Mouse (Mus musculus) lung, postnatal 10 days (tissue): ENCODE results near the gene Psmd2.
"Not testable (repeated sequence)": the region's sequence is repeated elsewhere in the genome, so short reads cannot be mapped to it uniquely, and the experiment has no call there.

Experiments used
- DNase-seq: peaks from one replicate; pipeline ENCODE4 v3.0.0; 2021

Psmd2 gene

DNA sequence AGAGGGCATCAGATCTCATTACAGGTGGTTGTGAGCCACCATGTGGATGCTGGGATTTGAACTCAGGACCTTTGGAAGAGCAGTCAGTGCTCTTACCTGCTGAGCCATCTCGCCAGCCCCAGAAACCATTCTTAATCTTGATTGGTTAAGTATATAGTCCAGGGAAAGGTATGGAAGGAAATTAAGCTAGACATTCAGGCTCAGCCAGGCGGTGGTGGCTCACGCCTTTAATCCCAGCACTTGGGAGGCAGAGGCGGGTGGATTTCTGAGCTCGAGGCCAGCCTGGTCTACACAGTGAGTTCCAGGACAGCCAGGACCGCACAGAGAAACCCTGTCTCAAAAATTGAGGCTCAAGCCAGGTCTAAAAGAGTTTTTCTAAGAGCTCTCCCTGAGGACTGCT lies 16.6 kb downstream of the Psmd2 start, which contains the start of gene Eif4g1:
TSS of gene Eif4g1 (plus strand) at position 301 of the 400 bp plus-strand sequence.
- not testable (repeated sequence) for DNase-seq

DNA sequence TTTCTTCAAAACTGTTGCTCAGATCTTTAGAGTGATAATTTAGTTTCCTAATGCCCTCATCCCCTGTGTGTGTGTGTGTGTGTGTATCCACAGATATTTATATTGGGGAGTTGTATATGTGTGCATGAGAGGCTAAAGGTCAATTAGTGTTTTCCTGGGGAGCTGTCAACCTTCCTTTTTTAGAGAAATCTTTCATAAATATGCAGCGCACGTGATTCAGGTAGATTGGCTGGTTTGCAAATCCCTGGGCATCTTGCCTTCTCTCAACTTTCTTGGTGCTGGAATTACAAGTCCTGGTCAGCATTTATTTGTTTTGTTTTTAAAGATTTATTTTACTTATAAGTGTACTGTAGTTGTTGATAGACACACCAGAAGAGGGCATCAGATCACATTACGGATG lies 18.8 kb downstream of the Psmd2 start:
- no peak for DNase-seq

GRCm38 (mm10) chr16:20671886-20672285 lies 20.4 kb downstream of the Psmd2 start:
- no peak for DNase-seq

- DNase-seq: peak; percentile 98
Measured at GRCm38 (mm10) chr16:20672500-20672902, 21.0 kb downstream of the Psmd2 start.

GRCm38 (mm10) chr16:20672965-20673705 lies 21.7 kb downstream of the Psmd2 start:
- DNase-seq: peak; percentile 81

- peak; percentile 30 for DNase-seq
Measured at GRCm38 (mm10) chr16:20673706-20674303, 22.4 kb downstream of the Psmd2 start.

GRCm38 (mm10) chr16:20675213-20675612 lies 23.8 kb downstream of the Psmd2 start:
- DNase-seq: no peak

DNA sequence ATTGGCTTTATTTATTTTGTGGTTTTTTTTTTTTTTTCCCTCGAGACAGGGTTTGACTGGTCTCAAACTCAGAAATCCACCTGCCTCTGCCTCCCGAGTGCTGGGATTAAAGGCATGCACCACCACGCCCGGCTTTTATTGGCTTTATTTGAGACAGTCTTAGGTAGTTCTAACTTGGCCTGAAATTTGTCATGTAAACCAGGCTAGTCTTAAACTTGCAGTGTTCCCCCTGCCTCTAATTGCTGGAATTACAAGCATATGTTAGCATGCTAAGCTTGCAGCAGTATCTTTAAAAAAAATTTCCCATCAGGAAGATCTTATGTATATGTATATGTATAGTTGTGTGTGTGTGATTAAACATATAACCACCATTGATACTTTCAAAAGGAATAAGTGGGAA lies 25.2 kb downstream of the Psmd2 start:
- DNase-seq: no peak

DNA sequence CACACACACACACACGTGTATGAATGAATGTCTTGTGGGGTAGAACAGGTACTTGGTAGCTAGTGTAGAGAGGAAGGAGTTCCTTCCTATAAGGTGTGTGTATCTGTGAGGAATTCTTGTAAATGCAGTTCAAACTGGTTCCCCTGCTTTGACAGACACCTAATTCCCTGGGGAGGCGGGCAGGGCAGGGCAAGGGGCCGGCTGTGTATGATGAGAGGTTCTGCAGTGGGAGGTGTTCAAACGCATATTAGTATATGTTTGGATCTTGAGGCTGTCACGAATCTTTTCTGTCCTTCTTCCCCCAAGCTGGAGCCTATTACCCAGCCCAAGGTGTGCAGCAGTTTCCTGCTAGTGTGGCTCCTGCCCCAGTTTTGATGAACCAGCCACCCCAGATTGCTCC lies 25.9 kb downstream of the Psmd2 start:
- DNase-seq: no peak

- peak; percentile 93 for DNase-seq
Measured at GRCm38 (mm10) chr16:20677974-20678675, 26.7 kb downstream of the Psmd2 start.

GRCm38 (mm10) chr16:20690774-20691173 lies 39.3 kb downstream of the Psmd2 start:
- no peak for DNase-seq

GRCm38 (mm10) chr16:20691617-20692016 lies 40.2 kb downstream of the Psmd2 start:
- DNase-seq: no peak

- no peak for DNase-seq
Measured at GRCm38 (mm10) chr16:20692241-20692965, 41.0 kb downstream of the Psmd2 start.

- DNase-seq: peak; percentile 95
Measured at GRCm38 (mm10) chr16:20693111-20693701, 41.8 kb downstream of the Psmd2 start, which contains the start of gene Fam131a. TSS of gene Fam131a (plus strand) at chr16:20693241.

DNA sequence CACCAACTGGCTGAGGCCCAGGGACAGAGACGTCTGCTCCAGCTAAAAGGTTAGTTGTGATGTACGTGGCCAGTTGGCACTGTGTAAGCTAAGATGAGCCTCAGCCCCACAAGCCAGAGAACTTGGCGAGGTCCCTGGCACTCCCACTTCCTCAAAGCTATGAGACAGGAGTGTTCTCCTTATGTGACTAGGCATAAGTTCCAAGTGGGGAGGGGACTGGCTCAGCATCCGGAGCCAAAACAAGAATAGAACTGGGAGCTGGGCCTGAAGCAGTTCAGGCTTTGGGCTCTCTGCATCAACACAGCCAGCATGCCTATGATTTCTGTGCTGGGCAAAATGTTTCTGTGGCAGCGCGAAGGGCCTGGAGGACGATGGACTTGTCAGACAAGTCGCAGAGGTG lies 43.3 kb downstream of the Psmd2 start:
- DNase-seq: peak; percentile 70

DNA sequence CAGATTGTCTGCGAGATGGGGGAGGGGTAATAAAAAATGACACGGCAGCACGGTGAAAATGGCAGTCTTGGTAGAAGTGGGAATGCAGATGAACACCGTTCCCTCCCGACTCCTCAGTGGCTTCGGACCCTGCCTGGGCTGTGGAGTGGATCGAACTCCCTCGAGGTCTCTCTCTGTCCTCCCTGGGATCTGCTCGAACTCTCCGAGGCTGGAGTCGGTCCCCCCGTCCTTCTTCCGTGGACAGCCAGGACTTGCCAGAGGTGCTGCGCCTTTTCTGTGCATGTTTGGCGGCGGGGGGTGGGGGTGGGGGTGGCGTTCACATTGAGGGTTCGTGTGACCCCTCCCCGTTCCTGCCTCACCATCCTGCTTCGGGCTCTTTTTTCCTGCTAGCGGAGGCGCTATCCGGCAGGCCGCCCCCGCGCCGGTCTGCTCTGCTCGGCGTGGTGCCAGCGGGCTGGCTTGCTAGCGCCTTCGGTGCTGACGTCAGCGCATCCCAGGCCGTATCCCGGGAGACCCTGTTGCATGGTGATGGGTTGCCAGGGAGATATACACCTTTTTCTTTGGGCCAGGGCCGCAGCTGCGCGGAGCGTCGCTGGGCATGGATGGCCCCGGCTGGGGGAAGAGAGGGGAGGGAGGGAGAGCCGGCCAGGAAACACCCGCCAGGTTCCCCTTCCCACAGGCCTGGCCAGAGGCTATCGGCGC lies 44.3 kb downstream of the Psmd2 start:
- peak; percentile 88 for DNase-seq

- no peak for DNase-seq
Measured at GRCm38 (mm10) chr16:20699266-20699665, 47.8 kb downstream of the Psmd2 start.

DNA sequence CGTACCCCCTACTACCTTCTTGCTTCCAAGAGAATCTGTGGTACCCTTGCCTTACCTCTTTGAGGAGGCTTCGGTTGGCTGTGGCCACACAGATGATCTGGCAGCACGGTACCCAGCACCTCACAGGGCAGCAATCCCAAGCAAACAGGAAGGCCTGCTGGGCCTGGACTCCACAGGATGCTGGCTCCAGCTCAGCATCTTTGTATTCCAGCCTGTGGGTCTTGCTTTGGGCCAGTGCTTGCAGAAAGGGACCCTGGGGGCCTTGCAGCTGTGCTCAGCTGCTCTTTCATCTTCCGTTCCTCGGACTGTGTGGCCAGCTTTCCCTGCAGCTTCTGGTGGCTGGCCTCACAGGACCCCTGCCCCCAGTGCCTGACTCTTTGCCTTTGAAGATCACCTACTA lies 48.6 kb downstream of the Psmd2 start:
- DNase-seq: no peak

- DNase-seq: no peak
Measured at GRCm38 (mm10) chr16:20701316-20701715, 49.9 kb downstream of the Psmd2 start.

GRCm38 (mm10) chr16:20701729-20702521 lies 50.5 kb downstream of the Psmd2 start:
- no peak for DNase-seq

GRCm38 (mm10) chr16:20702522-20702893 lies 51.1 kb downstream of the Psmd2 start:
- peak; percentile 88 for DNase-seq
